Mouse (Mus musculus): ENCODE data around the gene Lctl. TPM values are rescaled to one million over a fixed set of nuclear protein-coding genes. Genes with fewer than 3 reads are reported as not detected.

Gene Lctl
- polyA plus RNA-seq, 1 experiment = 21.8 TPM

Other genes with a start within 250 kb of the Lctl start
- gene Smad6, start 95.1 kb upstream of the Lctl start, polyA plus RNA-seq (2012; rRNA removed) = 12.2 and 14.4 TPM in 2 replicates
- 1.7 and 1.9 TPM in 2 replicates for gene Zwilch, start 56.0 kb downstream of the Lctl start, polyA plus RNA-seq (2012; rRNA removed)
- gene Rpl4, start 56.2 kb downstream of the Lctl start, polyA plus RNA-seq (2012; rRNA removed) = 584 and 601 TPM in 2 replicates
- gene Snapc5, start 62.1 kb downstream of the Lctl start, polyA plus RNA-seq (2012; rRNA removed) = 13.4 and 16.5 TPM in 2 replicates
- gene Uchl4, start 118.1 kb downstream of the Lctl start, polyA plus RNA-seq (2012; rRNA removed) = 0.18 TPM in 1 of 2 replicates, not detected in the other
- gene Map2k1, start 136.5 kb downstream of the Lctl start, polyA plus RNA-seq (2012; rRNA removed) = 44.1 and 46.5 TPM in 2 replicates
- 8.1 and 9.0 TPM in 2 replicates for gene Tipin, start 164.4 kb downstream of the Lctl start, polyA plus RNA-seq (2012; rRNA removed)
- 6.5 and 6.8 TPM in 2 replicates for gene Dis3l, start 224.1 kb downstream of the Lctl start, polyA plus RNA-seq (2012; rRNA removed)